Mouse (Mus musculus) forebrain, embryonic 10.5 days (tissue): ENCODE measurements around the gene Sbno1. TPM values are rescaled to one million over a fixed set of nuclear protein-coding genes. Genes with fewer than 3 reads are reported as not detected.
"Not testable (repeated sequence)": the region's sequence is repeated elsewhere in the genome, so short reads cannot be mapped to it uniquely, and the experiment has no call there.

Experiments used
- DNase-seq: peaks from one replicate; pipeline ENCODE4 v3.0.0-alpha.2; 2017; ENCODE audit warnings: low spot score; ENCODE audit errors: extremely low spot score
- H3K27ac ChIP-seq: fragments of 300-500 bp; sonication (generic); 2 replicates; pipeline ENCODE4 v1.5.1; 2016; ENCODE audit warnings: mild to moderate bottlenecking
- H3K27me3 ChIP-seq: fragments of 300-500 bp; sonication (generic); 2 replicates; pipeline ENCODE4 v1.6.1; 2016; ENCODE audit warnings: mild to moderate bottlenecking; ENCODE audit not compliant: poor library complexity, severe bottlenecking
- H3K36me3 ChIP-seq: fragments of 300-500 bp; sonication (generic); replicated peaks from 2 replicates; pipeline ENCODE4 v1.6.1; 2016; ENCODE audit warnings: mild to moderate bottlenecking, moderate library complexity
- H3K4me1 ChIP-seq: fragments of 300-500 bp; sonication (generic); 2 replicates; pipeline ENCODE4 v1.6.1; 2016
- H3K4me3 ChIP-seq: fragments of 300-500 bp; sonication (generic); 2 replicates; pipeline ENCODE4 v1.5.1; 2016; ENCODE audit warnings: mild to moderate bottlenecking, moderate library complexity
- H3K9me3 ChIP-seq: fragments of 300-500 bp; sonication (generic); 2 replicates; pipeline ENCODE4 v1.6.1; 2016; ENCODE audit warnings: mild to moderate bottlenecking, moderate library complexity
- WGBS: fragments of 180-500 bp; shearing (Covaris S2); methylation state at CpG from one replicate; pipeline ENCODE4 v1.1.7; 2016; 5-methylcytosine and 5-hydroxymethylcytosine counted together
- polyA plus RNA-seq: library from polyadenylated mRNA; unstranded; fragments of >200 nt; fragmentation: Nextera tagmentation; extraction: Ambion mirVana; gene quantifications from 2 replicates; pipeline ENCODE4 v1.2.1, GENCODE M21; 2016

The Sbno1 gene
- polyA plus RNA-seq, 1 experiment from 2014 or later: 88.3 TPM

DNA sequence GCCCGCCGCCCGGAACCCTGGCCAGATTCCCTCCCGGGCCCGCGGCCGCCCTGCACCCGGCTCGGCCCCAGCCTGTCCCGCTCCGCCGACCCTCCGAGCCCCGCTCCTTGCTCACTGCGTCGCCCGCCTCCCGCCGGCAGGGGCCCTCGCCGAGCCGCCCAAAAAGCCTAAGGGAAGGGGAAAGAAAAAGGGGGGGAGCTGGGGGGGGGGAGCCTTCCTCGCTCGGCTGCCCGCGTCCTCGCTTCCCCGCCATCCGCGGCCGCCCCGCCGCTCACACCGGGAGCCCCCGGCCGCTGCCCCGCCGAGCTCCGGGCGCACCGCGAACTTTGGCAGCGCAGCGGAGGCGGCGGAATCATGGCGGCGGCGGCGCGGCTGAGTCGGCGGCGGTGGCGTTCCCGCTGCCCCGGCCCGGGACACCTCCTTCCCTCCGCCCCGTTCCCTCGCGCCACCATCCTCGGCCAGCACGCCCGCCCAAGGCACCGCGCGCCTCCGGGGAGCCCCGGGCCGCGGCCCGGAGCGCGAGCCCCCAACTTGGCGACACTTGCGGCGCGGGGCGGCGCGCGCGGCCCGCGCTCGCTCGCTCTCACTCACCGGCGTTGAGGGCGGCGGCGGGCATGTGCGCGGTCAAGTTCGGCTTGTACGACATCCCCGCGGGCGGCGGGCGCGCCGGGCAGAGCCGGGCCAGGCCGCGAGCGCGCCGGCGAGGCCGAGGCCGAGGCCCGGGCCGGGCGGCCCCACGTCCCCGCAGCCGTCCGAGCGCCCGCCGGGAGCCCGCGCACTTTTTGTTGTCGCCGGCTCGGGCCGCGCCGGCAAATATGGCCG, 71.9 kb downstream of the Sbno1 start:
- Histone ChIP-seq H3K4me1 (peaks cover 36% of the 10 kb centered on the region), H3K9me3 (no peaks in the 10 kb centered on the region), H3K27ac (peak overlapping the region; percentile 100), H3K27me3 (no peaks in the 10 kb centered on the region), H3K4me3 (peak overlapping the region; percentile 86), H3K36me3 (peaks cover 33% of the 10 kb centered on the region)
- under 1% methylated on average over 91 of the region's 132 CpGs for WGBS
- DNase-seq: peak; percentile 43

- DNase-seq: peak; percentile 61
- Histone ChIP-seq H3K27me3 (no peaks in the 10 kb centered on the region), H3K27ac (peak overlapping the region; percentile 100), H3K4me1 (peaks cover 36% of the 10 kb centered on the region), H3K4me3 (peak overlapping the region; percentile 86), H3K9me3 (no peaks in the 10 kb centered on the region), H3K36me3 (peaks cover 41% of the 10 kb centered on the region)
- WGBS: under 1% methylated on average over 32 of the region's 32 CpGs
These were observed 72.6 kb downstream of the Sbno1 start for GRCm38 (mm10) chr5:124353011-124353725.

- Histone ChIP-seq H3K27ac (peak overlapping the region; percentile 100), H3K9me3 (no peaks in the 10 kb centered on the region), H3K4me1 (peaks cover 36% of the 10 kb centered on the region), H3K4me3 (peak overlapping the region; percentile 86), H3K27me3 (no peaks in the 10 kb centered on the region), H3K36me3 (peaks cover 48% of the 10 kb centered on the region)
- peak; percentile 93 for DNase-seq
- under 1% methylated on average over 29 of the region's 30 CpGs for WGBS
These were observed 73.5 kb downstream of the Sbno1 start for GRCm38 (mm10) chr5:124352141-124352920.

DNA sequence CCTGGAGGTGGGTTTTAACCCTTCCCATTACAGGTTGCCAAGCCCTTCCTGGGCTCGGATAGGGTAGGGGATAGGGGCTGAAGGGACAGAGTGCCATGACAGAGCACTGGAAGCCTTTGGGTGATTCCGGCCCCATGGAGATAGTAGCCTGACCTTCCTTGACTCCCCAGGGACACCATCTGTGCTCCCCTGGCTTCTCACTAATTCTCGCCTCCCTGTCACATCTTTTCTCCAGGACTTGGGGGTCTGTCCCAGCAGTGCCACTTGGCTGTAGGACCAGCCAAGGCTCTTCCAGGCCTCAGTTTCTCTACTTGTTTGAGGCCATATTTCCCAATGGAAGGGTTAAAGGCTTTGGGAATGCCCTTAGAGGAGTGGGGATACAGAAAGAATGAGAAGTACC, 74.2 kb downstream of the Sbno1 start:
- Histone ChIP-seq H3K4me1 (peaks cover 36% of the 10 kb centered on the region), H3K9me3 (no peaks in the 10 kb centered on the region), H3K36me3 (peaks cover 56% of the 10 kb centered on the region), H3K4me3 (peak overlapping the region; percentile 86), H3K27me3 (no peaks in the 10 kb centered on the region), H3K27ac (peak overlapping the region; percentile 100)
- DNase-seq: no peak
- WGBS: 54% methylated on average over 3 of the region's 3 CpGs

GRCm38 (mm10) chr5:124351111-124351560, 74.7 kb downstream of the Sbno1 start:
- H3K4me3 ChIP-seq: peak overlapping the region; percentile 86
- DNase-seq: peak; percentile 58
- peak overlapping the region; percentile 100 for H3K27ac ChIP-seq
- no peaks in the 10 kb centered on the region for H3K27me3 ChIP-seq
- WGBS: 54% methylated on average over 7 of the region's 7 CpGs
- H3K9me3 ChIP-seq: no peaks in the 10 kb centered on the region
- H3K36me3 ChIP-seq: peaks cover 60% of the 10 kb centered on the region
- peaks cover 36% of the 10 kb centered on the region for H3K4me1 ChIP-seq

DNA sequence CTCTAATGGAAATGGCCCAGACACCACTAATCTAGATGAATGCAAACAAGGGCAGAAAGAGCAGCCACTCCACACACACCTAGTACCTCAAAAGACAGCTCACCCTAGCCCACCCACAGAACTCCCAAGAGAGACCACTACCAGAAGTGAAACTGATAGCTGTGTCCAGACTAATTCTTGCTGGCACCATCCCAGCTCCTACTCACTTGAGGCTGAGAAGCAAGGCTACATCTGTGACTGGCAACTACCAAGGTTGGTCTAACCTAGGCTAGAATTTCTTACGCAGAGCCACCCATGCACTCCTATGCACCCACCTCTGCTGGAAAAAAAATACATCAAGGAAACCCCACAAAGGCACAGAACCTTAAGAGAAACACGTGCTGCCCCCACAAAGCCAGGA, 75.5 kb downstream of the Sbno1 start:
- Histone ChIP-seq H3K27ac (peak overlapping the region; percentile 100), H3K9me3 (no peaks in the 10 kb centered on the region), H3K4me1 (peaks cover 31% of the 10 kb centered on the region), H3K36me3 (peaks cover 63% of the 10 kb centered on the region), H3K4me3 (peak overlapping the region; percentile 86), H3K27me3 (no peaks in the 10 kb centered on the region)
- no peak for DNase-seq
- WGBS: 84% methylated on average over 2 of the region's 2 CpGs

GRCm38 (mm10) chr5:124349196-124349595, 76.6 kb downstream of the Sbno1 start:
- Histone ChIP-seq H3K4me1 (peaks cover 29% of the 10 kb centered on the region), H3K4me3 (no peak overlapping the region), H3K27ac (peak overlapping the region; percentile 22; the same call in 1 of the 2 replicates), H3K27me3 (no peaks in the 10 kb centered on the region), H3K36me3 (peaks cover 74% of the 10 kb centered on the region), H3K9me3 (no peaks in the 10 kb centered on the region)
- DNase-seq: no peak
- WGBS: 96% methylated on average over 17 of the region's 17 CpGs

- Histone ChIP-seq H3K36me3 (peaks cover 72% of the 10 kb centered on the region), H3K27me3 (no peaks in the 10 kb centered on the region), H3K27ac (no peak overlapping the region), H3K4me3 (no peak overlapping the region), H3K4me1 (0 out of 2 replicates have a peak, but pooled peaks cover under 1% of the 10 kb centered on the region), H3K9me3 (no peaks in the 10 kb centered on the region)
- DNase-seq: no peak
- WGBS: 89% methylated on average over 8 of the region's 8 CpGs
These were observed 82.9 kb downstream of the Sbno1 start for GRCm38 (mm10) chr5:124342897-124343296.

- not testable (repeated sequence) for DNase-seq
These were observed 84.0 kb downstream of the Sbno1 start for GRCm38 (mm10) chr5:124341753-124342339.

DNA sequence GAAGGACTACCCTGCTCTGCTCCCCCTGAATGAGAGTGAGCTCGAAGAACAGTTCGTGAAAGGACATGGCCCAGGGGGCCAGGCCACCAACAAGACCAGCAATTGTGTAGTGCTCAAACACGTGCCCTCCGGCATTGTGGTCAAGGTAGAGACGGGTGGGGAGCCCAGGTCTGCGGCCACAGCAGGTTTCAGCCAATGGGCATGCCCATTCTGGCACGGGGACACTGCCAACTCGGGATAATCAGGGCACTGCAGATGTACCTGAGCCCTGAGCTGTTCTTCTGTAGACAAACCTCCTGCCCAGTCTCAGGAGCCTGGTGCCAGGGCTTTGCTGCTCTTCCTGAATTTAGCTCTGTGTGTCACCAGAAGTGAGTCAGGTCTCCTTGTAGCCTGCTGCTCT, 87.0 kb downstream of the Sbno1 start:
- no peaks in the 10 kb centered on the region for H3K27me3 ChIP-seq
- H3K4me1 ChIP-seq: peaks cover 10% of the 10 kb centered on the region
- peak overlapping the region; percentile 51; the same call in 1 of the 2 replicates for H3K27ac ChIP-seq
- no peak for DNase-seq
- peaks cover 37% of the 10 kb centered on the region for H3K36me3 ChIP-seq
- H3K9me3 ChIP-seq: no peaks in the 10 kb centered on the region
- WGBS: 87% methylated on average over 8 of the region's 8 CpGs
- H3K4me3 ChIP-seq: no peak overlapping the region

More at GRCm38 (mm10) chr5:124341753-124342339, 84.0 kb downstream of the Sbno1 start:
- not testable (repeated sequence) for H3K9me3 ChIP-seq, H3K4me1 ChIP-seq, H3K27ac ChIP-seq, H3K4me3 ChIP-seq, H3K27me3 ChIP-seq
- 75% methylated on average over 6 of the region's 6 CpGs for WGBS
- H3K36me3 ChIP-seq: peaks cover 62% of the 10 kb centered on the region

DNA sequence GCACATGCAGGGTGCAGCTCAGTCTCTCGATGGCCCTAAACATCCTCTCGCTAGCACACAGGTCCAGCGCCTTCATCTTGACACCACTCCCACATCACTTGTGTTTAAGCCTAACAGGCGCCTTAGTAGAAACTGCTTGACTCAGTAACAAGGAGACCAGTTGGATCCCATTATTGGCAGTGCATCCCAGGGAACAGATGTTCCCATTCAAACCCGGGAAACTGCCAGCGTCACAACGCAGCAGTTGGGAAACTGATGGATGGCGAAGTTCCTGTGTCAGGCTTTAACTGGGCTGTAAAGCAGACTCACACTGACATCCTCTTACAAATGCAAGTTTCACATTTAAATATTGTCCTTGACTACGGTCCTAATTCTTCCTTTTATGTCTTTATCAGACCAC, 87.9 kb downstream of the Sbno1 start:
- Histone ChIP-seq H3K9me3 (no peaks in the 10 kb centered on the region), H3K27ac (no peak overlapping the region), H3K4me3 (no peak overlapping the region), H3K27me3 (no peaks in the 10 kb centered on the region), H3K4me1 (peaks cover 10% of the 10 kb centered on the region), H3K36me3 (peaks cover 30% of the 10 kb centered on the region)
- 82% methylated on average over 9 of the region's 9 CpGs for WGBS
- DNase-seq: no peak

DNA sequence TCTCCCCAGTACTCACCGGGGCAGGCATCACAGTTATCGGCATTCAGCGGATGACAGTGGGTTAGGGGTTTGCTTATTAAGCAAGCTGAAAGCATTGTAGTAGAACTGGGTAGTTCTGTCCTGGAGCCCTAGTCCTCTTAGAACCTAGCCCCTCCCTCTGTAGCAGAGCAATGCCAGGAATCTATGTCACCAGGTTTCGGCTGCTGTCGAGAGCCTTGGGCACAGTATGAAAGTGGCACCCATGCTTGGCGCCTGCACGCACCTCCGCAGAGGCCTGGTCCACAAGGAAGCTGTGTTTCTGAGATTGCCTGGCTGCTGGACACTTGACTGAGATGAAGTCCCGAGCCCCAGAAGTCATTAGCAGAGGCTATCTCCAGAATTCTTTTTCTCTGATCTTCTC, 88.7 kb downstream of the Sbno1 start:
- no peak overlapping the region for H3K27ac ChIP-seq
- H3K4me1 ChIP-seq: peaks cover 10% of the 10 kb centered on the region
- no peaks in the 10 kb centered on the region for H3K9me3 ChIP-seq
- H3K36me3 ChIP-seq: peaks cover 30% of the 10 kb centered on the region
- 95% methylated on average over 9 of the region's 9 CpGs for WGBS
- DNase-seq: no peak
- H3K4me3 ChIP-seq: no peak overlapping the region
- no peaks in the 10 kb centered on the region for H3K27me3 ChIP-seq
